Mouse (Mus musculus) CH12F3 (cell line): ENCODE results near the gene Ccna1.

Source experiments
- in situ Hi-C: fragments of 300-500 bp; cut with MboI; formaldehyde crosslinking; loops from 2 replicates; pipeline ENCODE4 v1.14.3; 2020; ENCODE audit warnings: low sequenced_read_pairs

The Ccna1 gene

GRCm38 (mm10) chr3:55055038-55055746 lies at the start of gene Ccna1:
TSS of gene Ccna1 (minus strand) at chr3:55055501.
- in situ Hi-C loops: no loop called here

DNA sequence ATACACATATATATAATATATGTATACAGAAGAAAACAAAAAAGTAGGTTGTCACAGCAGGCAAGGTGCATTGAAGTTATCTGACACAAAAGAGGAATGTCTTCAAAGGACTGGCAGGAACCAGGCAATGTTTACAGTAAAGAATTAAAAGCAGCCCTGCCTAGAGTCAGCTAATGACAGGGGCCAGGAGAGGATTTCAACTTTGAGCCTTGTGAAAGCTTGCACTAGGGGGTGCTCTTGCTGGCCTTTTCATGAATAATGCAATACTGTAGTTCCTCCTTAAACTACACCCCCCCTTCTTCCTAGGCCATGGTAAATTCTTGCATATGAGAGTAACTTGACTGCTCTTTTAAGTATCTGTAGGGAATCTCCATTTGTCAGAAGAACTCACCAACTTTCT lies 45.8 kb upstream of the Ccna1 start:
- in situ Hi-C loops: no loop called here

DNA sequence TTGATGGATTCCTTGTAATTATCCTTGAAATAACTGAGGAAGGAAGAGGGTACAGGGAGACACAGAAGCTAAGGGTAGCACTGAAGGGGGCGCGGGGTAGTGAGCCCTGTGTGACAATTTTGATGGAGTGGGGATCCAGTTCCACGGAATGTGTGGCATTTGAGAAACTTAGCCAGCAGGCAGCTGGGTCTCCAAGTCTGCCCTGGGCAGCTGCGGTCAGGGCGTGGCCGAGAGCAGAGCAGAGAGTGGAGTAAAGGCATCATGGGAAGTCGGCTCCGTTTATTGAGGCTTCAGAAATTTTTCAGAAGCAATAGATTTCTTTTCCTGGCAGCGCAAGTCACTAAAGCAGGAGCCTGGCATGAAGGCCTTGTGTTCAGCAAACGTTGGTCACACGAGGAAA lies 43.7 kb upstream of the Ccna1 start:
- in situ Hi-C loops: no loop called here

DNA sequence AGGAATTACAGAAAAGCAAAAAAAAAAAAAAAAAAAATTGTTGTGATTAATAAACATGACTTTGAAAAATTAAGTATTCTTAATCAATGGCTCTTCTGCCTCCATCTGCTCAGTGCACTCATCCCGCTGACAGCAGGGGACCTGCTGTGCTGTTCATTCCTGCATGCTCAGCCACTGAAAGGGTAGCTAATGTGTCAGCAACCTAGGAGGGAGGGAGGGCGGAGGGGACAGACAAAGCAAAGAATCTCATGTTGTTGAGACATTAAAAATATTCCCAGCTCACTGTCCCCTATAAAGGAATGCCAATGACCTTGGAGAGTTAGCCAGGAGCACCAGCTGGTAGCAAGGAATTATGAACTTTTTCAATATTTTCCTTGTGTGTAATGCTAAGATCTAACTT lies 42.7 kb upstream of the Ccna1 start:
- in situ Hi-C loops: no loop called here

DNA sequence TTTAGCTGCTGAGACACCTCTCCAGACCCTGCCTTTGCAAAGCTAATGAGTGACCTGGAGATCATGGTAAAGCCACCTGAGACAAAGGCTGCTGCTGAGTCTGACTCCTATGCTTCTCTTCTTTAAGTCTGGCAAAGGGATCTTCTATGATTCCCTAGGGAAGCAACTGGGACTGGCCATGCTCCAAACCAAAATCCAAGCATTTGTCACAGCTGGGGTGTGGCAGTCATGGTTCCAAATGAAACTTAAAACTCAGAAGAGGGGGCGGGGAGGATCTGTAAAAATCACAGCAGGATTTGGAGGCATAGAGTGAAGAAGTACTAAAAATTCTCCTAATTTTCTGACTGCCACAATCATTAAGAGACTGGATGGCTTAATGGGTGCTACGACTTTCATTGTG lies 41.9 kb upstream of the Ccna1 start:
- in situ Hi-C loops: no loop called here

DNA sequence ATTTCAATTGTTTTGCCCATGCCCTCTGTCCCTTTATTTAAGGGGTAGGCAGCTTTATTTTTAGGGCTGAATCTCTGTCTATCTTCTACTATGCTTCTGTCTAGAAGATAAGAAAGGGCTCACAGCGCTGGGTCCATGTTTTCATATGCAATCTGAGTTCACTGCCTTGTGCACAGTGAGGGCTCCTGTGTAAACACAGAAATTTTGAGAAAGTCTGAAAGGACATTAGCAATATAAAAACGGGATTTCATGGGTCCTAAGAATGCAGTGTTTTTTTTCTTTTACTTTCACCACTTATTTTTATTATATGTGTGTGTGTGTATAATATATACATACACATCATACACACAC lies 41.3 kb upstream of the Ccna1 start:
- in situ Hi-C loops: no loop called here

GRCm38 (mm10) chr3:55095968-55096654 lies 40.8 kb upstream of the Ccna1 start:
- in situ Hi-C loops: no loop called here

DNA sequence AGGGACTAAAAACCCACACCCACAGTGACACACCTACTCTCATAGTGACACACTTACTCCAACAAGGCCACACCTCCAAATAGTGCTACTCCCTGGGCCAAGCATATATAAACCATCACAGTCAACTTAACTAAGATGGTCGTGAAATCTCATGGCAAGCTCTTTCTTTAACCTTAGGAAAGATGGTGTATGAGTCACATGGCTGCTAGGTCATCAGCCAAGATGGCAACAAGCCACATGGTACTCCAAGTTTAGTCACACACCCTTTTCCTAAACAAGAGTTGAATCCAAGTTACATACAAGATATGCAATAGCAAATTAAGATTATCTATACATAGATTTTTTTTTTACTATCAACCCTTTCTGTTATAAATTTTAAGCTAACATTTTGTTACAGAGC lies 37.9 kb upstream of the Ccna1 start:
- in situ Hi-C loops: no loop called here

DNA sequence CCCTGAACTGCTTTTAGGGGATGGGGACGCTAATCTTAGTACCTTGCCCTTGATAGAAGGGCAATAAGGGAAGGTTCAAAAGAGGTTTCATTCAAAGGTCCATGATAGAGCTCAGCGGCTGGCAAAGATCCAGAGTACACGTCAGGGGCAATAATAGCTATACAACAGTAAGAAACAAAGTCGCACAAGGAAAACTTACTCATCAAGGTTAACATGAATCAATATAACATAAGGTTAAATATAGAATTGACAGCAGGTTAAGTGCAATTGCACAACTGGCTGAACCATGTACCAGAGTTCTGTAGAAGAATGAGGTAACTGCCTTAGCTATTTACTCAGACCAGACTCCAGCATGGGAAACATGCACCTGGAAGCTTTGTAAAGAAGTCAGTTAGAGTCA lies 34.0 kb upstream of the Ccna1 start:
- in situ Hi-C loops: no loop called here

- in situ Hi-C loops: no loop called here
Measured at GRCm38 (mm10) chr3:55088843-55089242, 33.5 kb upstream of the Ccna1 start.

DNA sequence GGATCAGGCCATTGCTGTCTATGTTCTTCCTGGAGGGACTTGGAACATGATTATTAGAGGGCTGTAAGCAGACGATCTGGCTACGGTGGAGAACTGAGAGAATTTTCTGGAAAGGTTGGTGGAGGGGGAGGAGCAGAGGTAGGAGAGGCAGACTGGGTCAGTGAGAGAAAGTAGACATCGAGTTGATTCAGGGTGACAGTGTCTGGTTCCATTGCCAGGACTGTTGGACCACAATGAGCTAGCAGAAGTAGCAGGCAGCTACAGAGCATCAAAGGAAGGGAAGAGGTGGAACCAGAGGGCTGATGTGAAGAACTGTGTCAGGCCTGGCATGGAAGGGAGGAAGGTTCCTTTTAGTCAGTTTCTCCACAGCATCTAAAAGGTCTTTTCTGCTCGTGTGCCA lies 33.1 kb upstream of the Ccna1 start:
- in situ Hi-C loops: no loop called here

DNA sequence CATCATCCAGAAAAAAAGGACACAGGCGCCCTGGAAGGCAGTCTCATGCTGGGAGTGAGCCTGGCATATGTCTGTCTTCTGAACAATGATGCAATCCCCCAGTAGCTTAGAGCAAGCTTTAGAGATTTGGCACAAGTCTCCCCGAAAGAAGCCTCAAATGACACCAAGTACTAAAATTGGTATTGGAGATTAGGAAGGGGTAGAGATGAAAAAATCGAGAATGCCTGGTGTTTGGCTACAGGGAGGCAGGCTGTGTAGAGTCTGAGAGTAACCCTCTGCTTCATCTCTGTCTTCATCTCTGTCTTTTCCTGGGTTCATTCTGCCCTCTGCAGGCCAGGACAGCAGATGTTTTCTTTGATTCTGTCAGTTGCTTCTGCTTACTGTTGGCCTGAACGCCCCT lies 32.1 kb upstream of the Ccna1 start:
- in situ Hi-C loops: no loop called here

GRCm38 (mm10) chr3:55086948-55087347 lies 31.6 kb upstream of the Ccna1 start:
- in situ Hi-C loops: no loop called here

GRCm38 (mm10) chr3:55085716-55086115 lies 30.4 kb upstream of the Ccna1 start:
- in situ Hi-C loops: no loop called here

GRCm38 (mm10) chr3:55084781-55085180 lies 29.5 kb upstream of the Ccna1 start:
- in situ Hi-C loops: no loop called here

GRCm38 (mm10) chr3:55080055-55080454 lies 24.8 kb upstream of the Ccna1 start:
- in situ Hi-C loops: no loop called here

- in situ Hi-C loops: no loop called here
Measured at GRCm38 (mm10) chr3:55079619-55080018, 24.3 kb upstream of the Ccna1 start.

- in situ Hi-C loops: no loop called here
Measured at GRCm38 (mm10) chr3:55078233-55078632, 22.9 kb upstream of the Ccna1 start.

DNA sequence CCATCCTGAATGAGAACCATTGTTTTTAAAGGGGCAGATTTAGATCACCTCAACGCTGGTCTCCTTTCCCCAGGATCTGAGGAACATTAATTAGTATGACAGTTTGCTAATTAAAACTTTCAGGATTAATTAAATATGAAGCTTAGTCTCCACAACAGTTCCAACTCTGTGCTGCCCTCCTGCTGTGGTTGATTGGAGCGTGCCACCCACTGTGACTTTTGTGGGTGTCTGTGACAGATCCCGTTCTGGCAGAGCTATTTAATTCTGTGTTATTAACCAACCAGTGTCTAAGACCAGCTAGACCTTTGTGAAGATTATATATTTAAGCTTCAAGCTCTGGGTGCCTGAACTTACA lies 20.0 kb upstream of the Ccna1 start:
- in situ Hi-C loops: no loop called here

DNA sequence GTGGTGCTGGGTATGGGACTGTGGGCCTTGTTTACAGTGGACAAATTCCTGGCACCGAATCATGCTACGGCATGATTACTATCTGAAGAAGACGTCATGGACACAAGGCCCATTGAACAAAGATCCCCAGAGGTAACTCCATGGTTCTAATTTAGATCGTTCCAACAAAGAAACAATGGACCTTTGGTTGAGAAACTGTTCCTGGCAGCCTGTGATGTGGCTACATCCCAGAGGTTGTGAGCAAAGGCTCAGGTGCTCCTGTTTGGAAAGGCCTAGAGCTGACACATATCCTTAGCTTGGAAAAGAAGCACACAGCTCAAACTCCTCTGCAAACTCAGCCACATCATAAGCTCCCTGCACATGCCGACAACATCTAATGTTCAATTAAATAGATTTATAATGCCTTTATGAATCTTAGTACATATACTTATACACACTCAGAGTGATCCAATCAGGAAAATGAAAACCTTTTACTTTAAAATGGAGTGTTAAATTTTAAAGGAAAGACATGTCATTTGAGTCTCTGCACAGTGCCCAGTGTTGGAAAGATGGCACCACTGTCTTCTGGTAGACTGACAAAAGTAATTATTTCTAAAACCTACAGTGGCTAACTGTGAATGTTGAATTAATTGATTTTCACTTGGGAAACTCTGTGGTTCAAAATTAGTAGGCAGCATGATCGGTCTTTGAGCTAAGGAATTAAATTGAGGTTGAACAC lies 19.4 kb upstream of the Ccna1 start:
- in situ Hi-C loops: no loop called here

DNA sequence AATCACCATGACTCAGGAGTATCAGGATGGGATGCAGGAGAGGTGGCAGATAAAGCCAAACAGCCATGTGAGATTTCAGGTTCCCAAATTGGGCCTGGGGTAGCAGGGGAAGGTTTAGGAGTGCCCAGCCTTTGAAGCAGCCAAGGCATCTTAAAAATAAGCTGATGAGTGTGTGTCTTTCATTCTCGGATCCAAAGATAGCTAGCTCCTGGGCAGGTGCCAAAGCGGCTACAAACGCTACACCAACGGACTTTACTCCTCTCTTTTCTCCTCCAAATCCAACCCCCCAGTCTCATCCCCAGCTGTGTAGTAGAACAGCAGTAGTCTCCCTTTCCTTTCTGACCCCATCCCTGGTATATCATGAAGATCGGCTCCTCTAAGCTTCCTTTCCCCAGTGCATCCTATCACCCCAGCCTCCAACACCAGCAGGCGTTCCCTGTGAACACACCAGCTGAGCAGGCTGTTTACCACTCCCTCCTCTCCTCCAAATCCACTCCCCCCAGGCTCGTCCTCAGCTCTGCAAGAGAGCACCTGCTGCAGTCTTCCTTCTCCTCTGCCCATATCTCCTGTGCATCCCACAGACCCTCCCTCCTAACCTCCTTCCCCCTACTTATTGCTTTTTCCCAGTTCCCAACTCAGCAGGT lies 12.6 kb upstream of the Ccna1 start:
- in situ Hi-C loops: no loop called here

GRCm38 (mm10) chr3:55066666-55067023 lies 11.3 kb upstream of the Ccna1 start:
- in situ Hi-C loops: no loop called here
